Mouse (Mus musculus) mature B cell (primary cell): ENCODE measurements around the gene Tmem223.
"Not testable (repeated sequence)": the region's sequence is repeated elsewhere in the genome, so short reads cannot be mapped to it uniquely, and the experiment has no call there.

ENCODE experiments used
- in situ Hi-C: fragments of 300-500 bp; cut with MboI; formaldehyde crosslinking; loops from 2 replicates; pipeline ENCODE4 v1.14.3; 2019

The Tmem223 gene

GRCm38 (mm10) chr19:8770567-8771270, at the start of gene Tmem223:
Gene Tmem223 (plus strand): TSS chr19:8770996.
- in situ Hi-C loops: no loop called here

GRCm38 (mm10) chr19:8721378-8721777, 49.4 kb upstream of the Tmem223 start:
- in situ Hi-C loops: no loop called here

GRCm38 (mm10) chr19:8722021-8722420, 48.8 kb upstream of the Tmem223 start:
- in situ Hi-C loops: no loop called here

GRCm38 (mm10) chr19:8722559-8722906, 48.3 kb upstream of the Tmem223 start:
- in situ Hi-C loops: no loop called here

GRCm38 (mm10) chr19:8722907-8723573, 47.8 kb upstream of the Tmem223 start, which contains the start of gene Slc3a2:
Gene Slc3a2 (minus strand): TSS chr19:8723369.
- in situ Hi-C loops: no loop called here

GRCm38 (mm10) chr19:8723574-8724346, 47.0 kb upstream of the Tmem223 start:
- in situ Hi-C loops: no loop called here

GRCm38 (mm10) chr19:8724392-8724791, 46.4 kb upstream of the Tmem223 start:
- in situ Hi-C loops: no loop called here

GRCm38 (mm10) chr19:8725081-8725613, 45.6 kb upstream of the Tmem223 start:
- in situ Hi-C loops: no loop called here

- in situ Hi-C loops: no loop called here
Observed at GRCm38 (mm10) chr19:8726609-8727390, 44.0 kb upstream of the Tmem223 start.

- in situ Hi-C loops: no loop called here
Observed at GRCm38 (mm10) chr19:8727495-8728114, 43.2 kb upstream of the Tmem223 start.

GRCm38 (mm10) chr19:8728335-8729099, 42.3 kb upstream of the Tmem223 start:
- in situ Hi-C loops: not testable (repeated sequence)

GRCm38 (mm10) chr19:8734334-8734733, 36.5 kb upstream of the Tmem223 start:
- in situ Hi-C loops: no loop called here

GRCm38 (mm10) chr19:8735389-8736159, 35.2 kb upstream of the Tmem223 start, which contains the start of gene Wdr74:
Gene Wdr74 (plus strand): TSS chr19:8735827.
- in situ Hi-C loops: no loop called here

- in situ Hi-C loops: no loop called here
Observed at GRCm38 (mm10) chr19:8736160-8736467, 34.7 kb upstream of the Tmem223 start.

GRCm38 (mm10) chr19:8738911-8739310, 31.9 kb upstream of the Tmem223 start:
- in situ Hi-C loops: no loop called here

- in situ Hi-C loops: no loop called here
Observed at GRCm38 (mm10) chr19:8739646-8740045, 31.1 kb upstream of the Tmem223 start.

- in situ Hi-C loops: no loop called here
Observed at GRCm38 (mm10) chr19:8740603-8741002, 30.2 kb upstream of the Tmem223 start, which contains the start of gene 1700092M07Rik. Gene 1700092M07Rik (plus strand): TSS chr19:8740718.

- in situ Hi-C loops: no loop called here
Observed at GRCm38 (mm10) chr19:8741243-8741869, 29.4 kb upstream of the Tmem223 start, which contains the start of gene Stx5a. Gene Stx5a (plus strand): TSS chr19:8741413.

GRCm38 (mm10) chr19:8742176-8742575, 28.6 kb upstream of the Tmem223 start:
- in situ Hi-C loops: no loop called here
